Mouse (Mus musculus): ENCODE measurements at regions not wholly inside any gene's neighbourhood (a gene's known extent, or its start where the extent isn't known, plus 50 kb on each side); places are given as distances from the start of the nearest gene placed in this dataset.
A peak's percentile ranks its signal among the peaks of the same experiment; 100 is the strongest.

GRCm38 (mm10) chr15:67434284-67434683 is 933.6 kb upstream of the Lrrc6 start:
- DNase-seq: peak; percentile 60

- no peak for DNase-seq
These were observed 923.2 kb upstream of the Lrrc6 start for GRCm38 (mm10) chr15:67423922-67424321.

GRCm38 (mm10) chr15:67422277-67422953 is 921.7 kb upstream of the Lrrc6 start:
- no peak for DNase-seq

GRCm38 (mm10) chr15:67420776-67421175 is 920.1 kb upstream of the Lrrc6 start:
- no peak for DNase-seq

- no peak for DNase-seq
These were observed 919.0 kb upstream of the Lrrc6 start for GRCm38 (mm10) chr15:67419733-67420132.

- no peak for DNase-seq
These were observed 917.0 kb upstream of the Lrrc6 start for GRCm38 (mm10) chr15:67417742-67418163.

GRCm38 (mm10) chr15:67415840-67416239 is 915.1 kb upstream of the Lrrc6 start:
- DNase-seq: no peak

- DNase-seq: no peak
These were observed 913.7 kb upstream of the Lrrc6 start for GRCm38 (mm10) chr15:67414371-67414930.

- no peak for DNase-seq
These were observed 912.9 kb upstream of the Lrrc6 start for GRCm38 (mm10) chr15:67413581-67413980.

- no peak for DNase-seq
These were observed 911.7 kb upstream of the Lrrc6 start for GRCm38 (mm10) chr15:67412394-67412793.

- DNase-seq: no peak
These were observed 910.9 kb upstream of the Lrrc6 start for GRCm38 (mm10) chr15:67411657-67412056.

- no peak for DNase-seq
These were observed 909.3 kb upstream of the Lrrc6 start for GRCm38 (mm10) chr15:67410012-67410411.

GRCm38 (mm10) chr15:67408871-67409559 is 908.3 kb upstream of the Lrrc6 start:
- DNase-seq: peak; percentile 18

GRCm38 (mm10) chr15:67407244-67407643 is 906.5 kb upstream of the Lrrc6 start:
- DNase-seq: no peak

GRCm38 (mm10) chr15:67405523-67405922 is 904.8 kb upstream of the Lrrc6 start:
- DNase-seq: peak; percentile 25

- no peak for DNase-seq
These were observed 904.3 kb upstream of the Lrrc6 start for GRCm38 (mm10) chr15:67405011-67405410.

- DNase-seq: no peak
These were observed 901.6 kb upstream of the Lrrc6 start for GRCm38 (mm10) chr15:67402310-67402709.

- DNase-seq: no peak
These were observed 896.6 kb upstream of the Lrrc6 start for GRCm38 (mm10) chr15:67397269-67397668.

- no peak for DNase-seq
These were observed 894.4 kb upstream of the Lrrc6 start for GRCm38 (mm10) chr15:67395114-67395513.

GRCm38 (mm10) chr15:67391918-67392317 is 891.2 kb upstream of the Lrrc6 start:
- peak; percentile 46 for DNase-seq

GRCm38 (mm10) chr15:67388514-67388913 is 887.8 kb upstream of the Lrrc6 start:
- no peak for DNase-seq

- no peak for DNase-seq
These were observed 886.2 kb upstream of the Lrrc6 start for GRCm38 (mm10) chr15:67386896-67387295.

GRCm38 (mm10) chr15:67373599-67373998 is 872.9 kb upstream of the Lrrc6 start:
- DNase-seq: no peak

GRCm38 (mm10) chr15:67373030-67373429 is 872.3 kb upstream of the Lrrc6 start:
- no peak for DNase-seq
